Mouse (Mus musculus): ENCODE measurements at regions not wholly inside any gene's neighbourhood (a gene's known extent, or its start where the extent isn't known, plus 50 kb on each side); places are given as distances from the start of the nearest gene placed in this dataset.

- in situ Hi-C loops (cut with MboI; ENCODE audit: low pct_unique_long_range_greater_than_20kb in 1 of 2, low sequenced_read_pairs in 2 of 2, unreplicated experiment in 1 of 2), result no loop called here
Observed at GRCm38 (mm10) chr10:70759686-70760085, 103.9 kb upstream of the Phyhipl start.

- in situ Hi-C loops (cut with MboI; ENCODE audit: low pct_unique_long_range_greater_than_20kb in 1 of 2, low sequenced_read_pairs in 2 of 2, unreplicated experiment in 1 of 2), result no loop called here
Observed at GRCm38 (mm10) chr10:70751771-70752170, 96.0 kb upstream of the Phyhipl start.

- in situ Hi-C loops (cut with MboI; ENCODE audit: low pct_unique_long_range_greater_than_20kb in 1 of 2, low sequenced_read_pairs in 2 of 2, unreplicated experiment in 1 of 2), result no loop called here
Observed at GRCm38 (mm10) chr10:70750356-70751145, 94.8 kb upstream of the Phyhipl start.

GRCm38 (mm10) chr10:70746612-70747011 lies 90.8 kb upstream of the Phyhipl start:
- in situ Hi-C loops (cut with MboI; ENCODE audit: low pct_unique_long_range_greater_than_20kb in 1 of 2, low sequenced_read_pairs in 2 of 2, unreplicated experiment in 1 of 2), result no loop called here

- in situ Hi-C loops (cut with MboI; ENCODE audit: low pct_unique_long_range_greater_than_20kb in 1 of 2, low sequenced_read_pairs in 2 of 2, unreplicated experiment in 1 of 2), result no loop called here
Observed at GRCm38 (mm10) chr10:70741909-70742308, 86.1 kb upstream of the Phyhipl start.

GRCm38 (mm10) chr10:70740095-70740494 lies 84.3 kb upstream of the Phyhipl start:
- in situ Hi-C loops (cut with MboI; ENCODE audit: low pct_unique_long_range_greater_than_20kb in 1 of 2, low sequenced_read_pairs in 2 of 2, unreplicated experiment in 1 of 2), result no loop called here

GRCm38 (mm10) chr10:70739348-70739966 lies 83.7 kb upstream of the Phyhipl start:
- in situ Hi-C loops (cut with MboI; ENCODE audit: low pct_unique_long_range_greater_than_20kb in 1 of 2, low sequenced_read_pairs in 2 of 2, unreplicated experiment in 1 of 2), result no loop called here

- in situ Hi-C loops (cut with MboI; ENCODE audit: low pct_unique_long_range_greater_than_20kb in 1 of 2, low sequenced_read_pairs in 2 of 2, unreplicated experiment in 1 of 2), result no loop called here
Observed at GRCm38 (mm10) chr10:70738686-70739085, 82.9 kb upstream of the Phyhipl start.

GRCm38 (mm10) chr10:70733956-70734355 lies 78.2 kb upstream of the Phyhipl start:
- in situ Hi-C loops (cut with MboI; ENCODE audit: low pct_unique_long_range_greater_than_20kb in 1 of 2, low sequenced_read_pairs in 2 of 2, unreplicated experiment in 1 of 2), result no loop called here

GRCm38 (mm10) chr10:70733478-70733877 lies 77.7 kb upstream of the Phyhipl start:
- in situ Hi-C loops (cut with MboI; ENCODE audit: low pct_unique_long_range_greater_than_20kb in 1 of 2, low sequenced_read_pairs in 2 of 2, unreplicated experiment in 1 of 2), result no loop called here

GRCm38 (mm10) chr10:70725091-70725490 lies 69.3 kb upstream of the Phyhipl start:
- in situ Hi-C loops (cut with MboI; ENCODE audit: low pct_unique_long_range_greater_than_20kb in 1 of 2, low sequenced_read_pairs in 2 of 2, unreplicated experiment in 1 of 2), result no loop called here

GRCm38 (mm10) chr10:70722783-70723182 lies 67.0 kb upstream of the Phyhipl start:
- in situ Hi-C loops (cut with MboI; ENCODE audit: low pct_unique_long_range_greater_than_20kb in 1 of 2, low sequenced_read_pairs in 2 of 2, unreplicated experiment in 1 of 2), result no loop called here

GRCm38 (mm10) chr10:70722381-70722780 lies 66.6 kb upstream of the Phyhipl start:
- in situ Hi-C loops (cut with MboI; ENCODE audit: low pct_unique_long_range_greater_than_20kb in 1 of 2, low sequenced_read_pairs in 2 of 2, unreplicated experiment in 1 of 2), result no loop called here

- in situ Hi-C loops (cut with MboI; ENCODE audit: low pct_unique_long_range_greater_than_20kb in 1 of 2, low sequenced_read_pairs in 2 of 2, unreplicated experiment in 1 of 2), result no loop called here
Observed at GRCm38 (mm10) chr10:70717464-70717863, 61.7 kb upstream of the Phyhipl start.

- in situ Hi-C loops (cut with MboI; ENCODE audit: low pct_unique_long_range_greater_than_20kb in 1 of 2, low sequenced_read_pairs in 2 of 2, unreplicated experiment in 1 of 2), result no loop called here
Observed at GRCm38 (mm10) chr10:70717025-70717424, 61.3 kb upstream of the Phyhipl start.

GRCm38 (mm10) chr10:70713306-70713705 lies 57.5 kb upstream of the Phyhipl start:
- in situ Hi-C loops (cut with MboI; ENCODE audit: low pct_unique_long_range_greater_than_20kb in 1 of 2, low sequenced_read_pairs in 2 of 2, unreplicated experiment in 1 of 2), result no loop called here

- in situ Hi-C loops (cut with MboI; ENCODE audit: low pct_unique_long_range_greater_than_20kb in 1 of 2, low sequenced_read_pairs in 2 of 2, unreplicated experiment in 1 of 2), result no loop called here
Observed at GRCm38 (mm10) chr10:70708806-70709205, 53.0 kb upstream of the Phyhipl start.

Data from mouse embryonic stem cell (cell line).